Mouse (Mus musculus) adrenal gland, postnatal 4 days (tissue): ENCODE measurements around the gene Mthfs. TPM values are rescaled to one million over a fixed set of nuclear protein-coding genes. Genes with fewer than 3 reads are reported as not detected.

Experiments used
- total RNA-seq, 2 experiments: library from RNA; stranded (reverse); gene quantifications; 2 replicates each; pipeline ENCODE4 v1.2.3; 2021

The Mthfs gene
- total RNA-seq, 2 experiments from 2014 or later, result 36.5 to 43.3 TPM

Other genes with a start within 250 kb of the Mthfs start
- gene Trim43b, start 117.8 kb upstream of the Mthfs start, total RNA-seq, result 1 to 10 TPM; 1.6 to 2.3 TPM
- 1 to 10 TPM; 1.6 to 2.6 TPM for gene Bcl2a1b, start 11.5 kb upstream of the Mthfs start, total RNA-seq
- gene Gm29094, start 11.3 kb upstream of the Mthfs start, total RNA-seq, result not detected